Mouse (Mus musculus) forebrain, postnatal 0 days (tissue): ENCODE results near the gene Shroom3. TPM values are rescaled to one million over a fixed set of nuclear protein-coding genes. Genes with fewer than 3 reads are reported as not detected.
A peak's percentile ranks its signal among the peaks of the same experiment; 100 is the strongest.

Experiments
- ATAC-seq: fragments of 200-750 bp; cut with Nextera tagmentation; 2 replicates; pipeline ENCODE4 v1.8.0; 2017; ENCODE audit warnings: mild to moderate bottlenecking, moderate library complexity
- DNase-seq: peaks from one replicate; pipeline ENCODE4 v3.0.0-alpha.2; 2015
- H3K27ac ChIP-seq: fragments of 300-500 bp; sonication (generic); 2 replicates; pipeline ENCODE4 v1.5.1; 2014; ENCODE audit warnings: low read depth, mild to moderate bottlenecking, antibody characterized with exemption, low read length, moderate library complexity, mixed read lengths
- H3K27me3 ChIP-seq: fragments of 300-500 bp; sonication (generic); 2 replicates; pipeline ENCODE4 v1.6.1; 2014; ENCODE audit warnings: mild to moderate bottlenecking, low read length, mixed read lengths; ENCODE audit not compliant: insufficient read depth
- H3K36me3 ChIP-seq: fragments of 300-500 bp; sonication (generic); 2 replicates; pipeline ENCODE4 v1.6.1; 2014; ENCODE audit warnings: mild to moderate bottlenecking, moderate library complexity; ENCODE audit not compliant: insufficient read depth
- H3K4me1 ChIP-seq: fragments of 300-500 bp; sonication (generic); 2 replicates; pipeline ENCODE4 v1.6.1; 2014; ENCODE audit warnings: antibody characterized with exemption; ENCODE audit not compliant: insufficient read depth
- H3K4me2 ChIP-seq: fragments of 300-500 bp; sonication (generic); 2 replicates; pipeline ENCODE4 v1.6.1; 2014; ENCODE audit warnings: low read depth, mild to moderate bottlenecking, moderate library complexity
- H3K4me3 ChIP-seq: fragments of 300-500 bp; sonication (generic); 2 replicates; pipeline ENCODE4 v1.5.1; 2014; ENCODE audit warnings: low read depth, low read length, mixed read lengths
- H3K9ac ChIP-seq: fragments of 300-500 bp; sonication (generic); 2 replicates; pipeline ENCODE4 v1.6.1; 2014; ENCODE audit warnings: mild to moderate bottlenecking
- H3K9me3 ChIP-seq: fragments of 300-500 bp; sonication (generic); 2 replicates; pipeline ENCODE4 v1.6.1; 2016; ENCODE audit warnings: low read length
- CTCF ChIP-seq: sonication (generic); IDR thresholded peaks from 2 replicates; pipeline ENCODE4 v1.5.1; 2016; ENCODE audit warnings: antibody characterized with exemption, control low read depth, low read depth
- WGBS: fragments of 180-500 bp; shearing (Covaris S2); extraction: QIAGEN DNeasy Blood & Tissue Kit; methylation state at CpG from one replicate; pipeline ENCODE4 v1.1.7; 2014; 5-methylcytosine and 5-hydroxymethylcytosine counted together
- polyA plus RNA-seq: library from polyadenylated mRNA; unstranded; fragments of >200 nt; fragmentation: Nextera tagmentation; extraction: Ambion mirVana; gene quantifications from 2 replicates; pipeline ENCODE4 v1.2.1, GENCODE M21; 2015
- total RNA-seq: library from RNA; depleted of rRNA; stranded (reverse); fragments of >200 nt; gene quantifications from 2 replicates; pipeline ENCODE4 v1.2.3, GENCODE M21; 2014

The Shroom3 gene
- total and polyA plus RNA-seq, 2 experiments from 2014 or later = 0.91 to 5.8 TPM

DNA sequence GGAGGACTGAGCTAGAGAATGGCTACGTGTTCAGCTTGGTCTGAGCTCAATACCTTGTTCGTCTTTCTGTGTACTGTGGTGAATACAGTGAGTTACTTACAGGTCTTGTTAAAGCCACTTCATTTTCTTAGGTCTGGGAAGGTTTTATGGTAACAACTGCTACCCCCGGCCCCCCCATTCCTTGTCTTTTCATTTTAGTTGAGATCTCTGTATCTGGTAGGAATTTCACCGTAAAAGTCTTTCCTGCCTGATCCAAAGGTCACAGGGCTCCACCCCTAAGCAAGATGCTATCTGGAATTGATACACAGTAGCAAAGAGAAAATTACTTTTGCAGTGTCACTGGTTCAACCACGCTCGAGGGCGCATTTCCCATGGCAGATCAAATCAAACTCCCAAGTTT lies 218.6 kb downstream of the Shroom3 start:
- Histone ChIP-seq H3K4me3 (no peak overlapping the region), H3K36me3 (no peaks in the 10 kb centered on the region), H3K4me2 (no peak overlapping the region), H3K4me1 (0 out of 2 replicates have a peak, but pooled peaks cover 11% of the 10 kb centered on the region), H3K27me3 (no peaks in the 10 kb centered on the region), H3K27ac (no peak overlapping the region), H3K9me3 (no peaks in the 10 kb centered on the region), H3K9ac (no peak overlapping the region)
- TF ChIP-seq CTCF = no peak
- DNase-seq = no peak
- ATAC-seq = no peak
- WGBS = 83% methylated on average over 7 of the region's 7 CpGs

DNA sequence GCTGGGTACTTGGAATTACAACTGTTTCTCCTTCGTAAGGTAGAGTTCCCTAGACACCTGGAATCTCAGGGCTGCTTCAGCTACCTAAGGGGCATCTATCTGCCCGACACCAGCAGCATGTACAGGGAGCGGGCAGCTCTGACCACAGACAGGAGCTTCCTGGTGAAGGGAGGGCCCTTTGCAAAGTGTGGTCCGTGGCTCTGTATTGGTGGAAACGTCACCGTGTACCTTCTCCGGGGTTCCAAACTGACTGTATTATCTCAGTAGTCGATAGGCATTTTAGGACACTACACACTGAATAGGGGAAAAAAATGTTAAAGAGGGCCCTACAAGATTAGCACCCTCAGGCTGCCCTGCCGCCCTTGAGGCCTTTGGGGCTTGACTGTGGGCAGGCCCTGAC lies 221.9 kb downstream of the Shroom3 start:
- ATAC-seq = peak; percentile 51; the same call in 1 of the 2 replicates
- no peak overlapping the region for H3K4me2 ChIP-seq

DNA sequence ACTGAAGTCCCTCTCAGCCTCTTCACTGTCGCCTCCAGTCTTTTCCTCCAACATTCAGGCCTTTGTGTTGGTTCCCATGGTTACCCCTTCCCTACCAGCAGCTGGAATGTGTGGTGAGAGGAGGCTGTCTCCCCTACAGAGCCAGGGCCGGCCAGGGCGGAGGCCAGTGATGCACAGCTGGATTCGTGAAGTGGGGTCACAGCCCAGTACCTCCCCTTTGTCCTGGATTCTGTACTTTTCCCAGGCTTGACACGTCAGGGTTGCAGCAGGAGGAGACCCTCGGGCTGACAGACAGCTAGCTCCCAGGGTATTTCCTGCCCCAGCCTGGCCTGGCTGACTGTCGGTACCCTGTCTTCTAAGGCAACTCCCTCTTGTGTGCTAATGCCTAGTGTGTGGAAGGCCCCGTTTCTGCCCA lies 222.4 kb downstream of the Shroom3 start:
- peak overlapping the region; percentile 28; the same call in 1 of the 2 replicates for H3K9ac ChIP-seq
- WGBS = 10% methylated on average over 8 of the region's 8 CpGs
- H3K4me2 ChIP-seq = no peak overlapping the region
- no peak for TF ChIP-seq CTCF
- peak; percentile 95 for ATAC-seq
- 0 out of 2 replicates have a peak, but pooled peaks cover 6% of the 10 kb centered on the region for H3K4me1 ChIP-seq
- DNase-seq = peak; percentile 75
- H3K9me3 ChIP-seq = no peaks in the 10 kb centered on the region
- H3K27ac ChIP-seq = peak overlapping the region; percentile 64; the same call in 1 of the 2 replicates
- H3K4me3 ChIP-seq = no peak overlapping the region
- H3K36me3 ChIP-seq = no peaks in the 10 kb centered on the region
- H3K27me3 ChIP-seq = no peaks in the 10 kb centered on the region

More for the DNA sequence above, 221.9 kb downstream of the Shroom3 start:
- H3K27me3 ChIP-seq = no peaks in the 10 kb centered on the region
- no peak for TF ChIP-seq CTCF
- DNase-seq = no peak
- no peaks in the 10 kb centered on the region for H3K9me3 ChIP-seq
- H3K4me3 ChIP-seq = no peak overlapping the region
- 0 out of 2 replicates have a peak overlapping the region, but pooled peaks have one; percentile 28 for H3K9ac ChIP-seq
- H3K36me3 ChIP-seq = no peaks in the 10 kb centered on the region
- 0 out of 2 replicates have a peak, but pooled peaks cover 6% of the 10 kb centered on the region for H3K4me1 ChIP-seq
- WGBS = 34% methylated on average over 9 of the region's 9 CpGs
- H3K27ac ChIP-seq = peak overlapping the region; percentile 64; the same call in 1 of the 2 replicates

- DNase-seq (no peak), ATAC-seq (no peak)
- H3K4me2 ChIP-seq = no peak overlapping the region
- no peak for TF ChIP-seq CTCF
- WGBS = 92% methylated on average over 4 of the region's 4 CpGs
- no peaks in the 10 kb centered on the region for H3K27me3 ChIP-seq
- no peak overlapping the region for H3K4me3 ChIP-seq
- no peak overlapping the region for H3K9ac ChIP-seq
- H3K27ac ChIP-seq = no peak overlapping the region
- H3K9me3 ChIP-seq = no peaks in the 10 kb centered on the region
- 0 out of 2 replicates have a peak, but pooled peaks cover 6% of the 10 kb centered on the region for H3K4me1 ChIP-seq
- no peaks in the 10 kb centered on the region for H3K36me3 ChIP-seq
These were observed 225.0 kb downstream of the Shroom3 start for GRCm38 (mm10) chr5:92908227-92908626.

DNA sequence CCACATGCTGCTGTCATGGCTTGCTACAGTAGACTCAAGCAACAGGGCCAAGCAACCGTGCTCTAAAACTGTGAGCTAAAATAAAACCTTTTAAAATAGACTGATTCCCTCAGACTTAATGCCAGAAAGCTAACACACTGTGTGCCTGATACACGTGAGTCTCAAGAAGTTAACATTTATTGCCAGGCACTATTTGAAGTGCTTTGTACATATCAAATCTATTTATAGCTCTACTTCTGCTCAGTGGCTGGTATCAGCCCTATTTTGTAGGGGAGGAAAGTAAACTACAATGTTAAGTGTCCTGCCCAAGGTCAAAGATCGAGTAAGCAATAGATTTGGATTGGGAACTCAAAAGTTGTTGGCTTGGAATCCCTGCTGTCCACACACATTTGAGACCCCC lies 227.6 kb downstream of the Shroom3 start:
- no peak overlapping the region for H3K27ac ChIP-seq
- H3K9ac ChIP-seq = no peak overlapping the region
- no peak overlapping the region for H3K4me3 ChIP-seq
- H3K36me3 ChIP-seq = no peaks in the 10 kb centered on the region
- WGBS = 90% methylated on average over 3 of the region's 3 CpGs
- no peaks in the 10 kb centered on the region for H3K9me3 ChIP-seq
- TF ChIP-seq CTCF = no peak
- H3K4me1 ChIP-seq = 0 out of 2 replicates have a peak, but pooled peaks cover 3% of the 10 kb centered on the region
- H3K4me2 ChIP-seq = no peak overlapping the region
- ATAC-seq (no peak), DNase-seq (no peak)
- no peaks in the 10 kb centered on the region for H3K27me3 ChIP-seq

DNA sequence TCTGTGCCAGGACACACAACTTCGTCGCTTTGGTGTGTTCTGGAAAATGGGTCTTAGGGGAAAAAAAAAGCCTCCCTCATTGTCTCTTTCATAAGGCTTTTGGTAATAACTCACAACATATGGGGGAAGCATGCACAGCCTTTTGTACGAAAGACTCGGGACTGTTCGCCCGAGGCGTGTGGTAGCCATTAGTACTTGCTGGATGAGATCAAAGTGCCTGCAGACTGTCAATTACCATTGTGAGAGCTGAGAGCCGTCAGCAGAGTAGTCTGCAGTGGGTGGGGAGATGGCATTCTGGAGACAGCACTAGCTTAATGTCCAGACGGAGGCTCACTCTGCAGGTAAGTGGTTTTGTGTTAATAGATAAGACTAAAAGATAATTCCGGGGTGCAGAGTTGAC lies 232.2 kb downstream of the Shroom3 start:
- H3K4me3 ChIP-seq = no peak overlapping the region
- no peak overlapping the region for H3K9ac ChIP-seq
- 26% methylated on average over 10 of the region's 10 CpGs for WGBS
- H3K9me3 ChIP-seq = no peaks in the 10 kb centered on the region
- ATAC-seq = no peak
- no peak overlapping the region for H3K4me2 ChIP-seq
- DNase-seq = no peak
- TF ChIP-seq CTCF = no peak
- no peaks in the 10 kb centered on the region for H3K27me3 ChIP-seq
- no peaks in the 10 kb centered on the region for H3K36me3 ChIP-seq
- H3K4me1 ChIP-seq = peaks cover 9% of the 10 kb centered on the region; the same call in 1 of the 2 replicates
- H3K27ac ChIP-seq = no peak overlapping the region

DNA sequence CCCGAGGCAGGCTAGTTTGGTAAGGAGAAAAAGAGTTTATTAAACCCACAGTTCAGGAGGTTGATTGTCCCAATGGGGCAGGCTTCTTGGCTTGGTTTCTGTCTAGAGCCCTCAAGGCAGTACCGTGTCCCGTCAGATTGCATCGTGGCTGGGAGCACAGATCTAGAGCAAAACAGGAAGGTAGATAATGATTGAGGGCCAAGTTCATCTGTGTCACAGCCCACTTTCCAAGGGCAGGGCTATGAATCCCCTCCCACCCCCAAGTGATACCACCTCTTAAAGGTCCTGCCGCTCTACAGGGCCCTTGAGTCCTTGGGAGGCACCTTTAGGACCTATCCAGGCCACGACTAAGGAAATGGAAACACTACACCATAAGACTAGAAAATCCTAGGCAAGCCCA lies 234.5 kb downstream of the Shroom3 start:
- 84% methylated on average over 6 of the region's 6 CpGs for WGBS
- DNase-seq = no peak
- Histone ChIP-seq H3K4me2 (no peak overlapping the region), H3K9me3 (no peaks in the 10 kb centered on the region), H3K4me1 (peaks cover 9% of the 10 kb centered on the region; the same call in 1 of the 2 replicates), H3K4me3 (no peak overlapping the region), H3K27me3 (no peaks in the 10 kb centered on the region), H3K9ac (no peak overlapping the region), H3K27ac (no peak overlapping the region), H3K36me3 (no peaks in the 10 kb centered on the region)
- no peak for ATAC-seq
- no peak for TF ChIP-seq CTCF
